Mouse (Mus musculus): ENCODE results near the gene Rbms1.

GRCm38 (mm10) chr2:60972189-60972814 is 9.3 kb upstream of the Rbms1 start:
- TF ChIP-seq CTCF (IDR thresholded peaks at IDR 0.05; ENCODE audit: control insufficient read depth, insufficient read depth, insufficient read length) (no peak), USF1 (IDR thresholded peaks at IDR 0.05; ENCODE audit: low read depth) (no peak), MYOG (IDR thresholded peaks at IDR 0.05; ENCODE audit: control insufficient read depth, extremely low read depth, insufficient read length) (no peak), CEBPB (IDR thresholded peaks at IDR 0.05; ENCODE audit: low read depth) (no peak)

Measured in C2C12 (cell line).